ENCODE assay signal across 8 mouse cellular contexts in genomic region chrX:47913543-47913938, GRCm38 (mm10). TPM values are rescaled to one million over a fixed set of nuclear protein-coding genes. Genes with fewer than 3 reads are reported as not detected.
DNase-seq lines count a peak whose midpoint lies in the region; ATAC-seq lines count a peak whose summit lies in the region.

No protein-coding gene starts in this region.

- no peak for ATAC-seq in heart, embryonic 15.5 days (replicated peaks; ENCODE audit: insufficient number of reproducible peaks, insufficient read depth, low FRiP score, low read depth)
- ATAC-seq in neural tube, embryonic 12.5 days (ENCODE audit: low FRiP score, low read depth): no peak
- ATAC-seq in liver, embryonic 16.5 days (ENCODE audit: low read depth): no peak

- no peaks in the 10 kb centered on the region for H3K36me3 ChIP-seq in heart, embryonic 15.5 days
- no peaks in the 10 kb centered on the region for H3K36me3 ChIP-seq in neural tube, embryonic 12.5 days
- no peaks in the 10 kb centered on the region for H3K36me3 ChIP-seq in liver, embryonic 16.5 days (ENCODE audit: control insufficient read depth, insufficient read depth)

- intact Hi-C loops in heart, postnatal 14 days (cut with DNase I): no loop called here

- H3K27me3 ChIP-seq in heart, embryonic 15.5 days: no peaks in the 10 kb centered on the region
- no peaks in the 10 kb centered on the region for H3K27me3 ChIP-seq in neural tube, embryonic 12.5 days (replicated peaks)
- no peaks in the 10 kb centered on the region for H3K27me3 ChIP-seq in liver, embryonic 16.5 days (ENCODE audit: control insufficient read depth, insufficient read depth, low read depth, low read length)

- H3K27ac ChIP-seq in heart, embryonic 15.5 days: no peak overlapping the region
- H3K27ac ChIP-seq in neural tube, embryonic 12.5 days: no peak overlapping the region
- no peak overlapping the region for H3K27ac ChIP-seq in liver, embryonic 16.5 days (ENCODE audit: low read length)

- H3K9ac ChIP-seq in heart, embryonic 15.5 days: no peak overlapping the region
- H3K9ac ChIP-seq in neural tube, embryonic 12.5 days: no peak overlapping the region
- no peak overlapping the region for H3K9ac ChIP-seq in liver, embryonic 16.5 days (ENCODE audit: low read depth, low read length)

- no peaks in the 10 kb centered on the region for H3K9me3 ChIP-seq in heart, embryonic 15.5 days (replicated peaks)
- H3K9me3 ChIP-seq in neural tube, embryonic 12.5 days: no peaks in the 10 kb centered on the region
- no peaks in the 10 kb centered on the region for H3K9me3 ChIP-seq in liver, embryonic 16.5 days (replicated peaks; ENCODE audit: control insufficient read depth, low read length)

- WGBS in heart, embryonic 15.5 days: 74% methylated on average over 7 of the region's 7 CpGs
- WGBS in neural tube, embryonic 12.5 days: 79% methylated on average over 7 of the region's 7 CpGs
- 42% methylated on average over 7 of the region's 7 CpGs for WGBS in liver, embryonic 16.5 days (ENCODE audit: insufficient replicate concordance)

- H3K4me2 ChIP-seq in heart, embryonic 15.5 days: peak overlapping the region; percentile 60
- H3K4me2 ChIP-seq in neural tube, embryonic 12.5 days (replicated peaks): peak overlapping the region; percentile 60
- peak overlapping the region; percentile 59; the same call in 1 of the 2 replicates for H3K4me2 ChIP-seq in liver, embryonic 16.5 days (ENCODE audit: low read depth, low read length)

- H3K4me3 ChIP-seq in heart, embryonic 15.5 days: peak overlapping the region; percentile 65; the same call in 1 of the 2 replicates
- H3K4me3 ChIP-seq in neural tube, embryonic 12.5 days: no peak overlapping the region
- 0 out of 2 replicates have a peak overlapping the region, but pooled peaks have one; percentile 72 for H3K4me3 ChIP-seq in liver, embryonic 16.5 days (ENCODE audit: low read depth, low read length)

- peaks cover 6% of the 10 kb centered on the region; the same call in 1 of the 2 replicates for H3K4me1 ChIP-seq in heart, embryonic 15.5 days (replicated peaks)
- H3K4me1 ChIP-seq in neural tube, embryonic 12.5 days: peaks cover 3% of the 10 kb centered on the region
- no peaks in the 10 kb centered on the region for H3K4me1 ChIP-seq in liver, embryonic 16.5 days (ENCODE audit: control insufficient read depth, low read depth, low read length)

- DNase-seq in heart, postnatal 14 days: no peak
- DNase-seq in neural tube, embryonic 10.5 days (ENCODE audit: extremely low spot score, low spot score): no peak
- DNase-seq in retina, postnatal 1 day: no peak
- no peak for DNase-seq in right cerebral cortex, postnatal 36 days (ENCODE audit: low spot score in 2 of 2)
- no peak for DNase-seq in natural killer cell, adult 2 months (ENCODE audit: low spot score in 2 of 2)

RNA-seq across cellular contexts. Expression of gene Ocrl, which starts 1.4 kb away (rescaled TPM):
- polyA plus RNA-seq in heart, embryonic 15.5 days (2015; fragmentation: Nextera tagmentation; extraction: Ambion mirVana): 10.8 and 13.2 TPM in 2 replicates
- total RNA-seq in heart, postnatal 14 days (2021): 10 to 100 TPM; 13.4 to 15.5 TPM
- 21.7 and 23.0 TPM in 2 replicates for polyA plus RNA-seq in neural tube, embryonic 12.5 days (2016; fragmentation: Nextera tagmentation; extraction: Ambion mirVana)
- polyA plus RNA-seq in liver, embryonic 16.5 days (2015; fragmentation: Nextera tagmentation; extraction: Ambion mirVana): 2.7 and 3.3 TPM in 2 replicates

RNA-seq across cellular contexts. Expression of gene Smarca1, which starts 20.8 kb away (rescaled TPM):
- 21.3 and 21.6 TPM in 2 replicates for polyA plus RNA-seq in heart, embryonic 15.5 days (2015; fragmentation: Nextera tagmentation; extraction: Ambion mirVana)
- total RNA-seq in heart, postnatal 14 days (2021): 1 to 10 TPM; 2.0 to 2.6 TPM
- polyA plus RNA-seq in neural tube, embryonic 12.5 days (2016; fragmentation: Nextera tagmentation; extraction: Ambion mirVana): 23.6 and 29.8 TPM in 2 replicates
- polyA plus RNA-seq in liver, embryonic 16.5 days (2015; fragmentation: Nextera tagmentation; extraction: Ambion mirVana): 3.5 and 4.1 TPM in 2 replicates
